9 mouse cellular contexts compared by ENCODE assay signal in the genomic region with DNA sequence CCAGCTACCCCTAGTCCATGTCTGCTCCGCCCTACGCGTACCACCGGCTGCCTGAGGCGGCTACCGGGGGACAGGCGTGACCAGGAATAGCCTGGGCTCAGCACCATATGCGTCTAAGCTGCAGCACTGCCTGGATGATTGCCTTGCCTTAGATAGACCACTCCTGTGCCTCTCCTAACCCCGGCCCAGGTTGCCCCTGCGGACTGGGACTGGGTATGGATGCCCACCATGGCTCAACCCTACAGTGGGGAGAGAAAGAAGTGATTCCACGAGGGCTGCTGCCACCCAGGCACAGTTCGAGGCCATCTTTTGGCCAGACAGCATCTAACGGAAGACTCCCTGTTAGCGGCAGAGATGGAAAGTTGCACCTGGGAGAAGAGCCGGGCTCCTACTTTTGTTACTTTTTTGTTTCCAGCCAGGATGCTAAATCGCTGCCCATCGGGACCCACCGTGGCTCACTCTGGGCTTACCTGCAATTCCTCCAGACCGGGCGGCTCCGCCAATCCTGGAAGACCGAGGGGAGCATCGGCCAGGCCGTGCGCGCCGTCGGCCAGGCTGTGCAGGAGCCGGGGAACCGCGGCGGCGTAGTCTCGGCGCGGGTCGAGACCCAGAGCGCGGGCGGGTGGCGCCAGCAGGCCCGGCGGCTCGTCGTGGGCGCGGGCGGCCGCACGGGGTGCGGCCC. TPM values are rescaled to one million over a fixed set of nuclear protein-coding genes. Genes with fewer than 3 reads are reported as not detected.
A peak's percentile ranks its signal among the peaks of the same experiment; 100 is the strongest.
DNase-seq lines count a peak whose midpoint lies in the region; ATAC-seq and TF ChIP-seq lines count a peak whose summit lies in the region.
"Had no signal": no experiment of that assay in that cellular context is flagged by ENCODE, and none has a peak within 500 bp of the region (broad histone marks: within the 10 kb centered on the region; RNA-seq: fewer than 3 reads in every experiment).

No protein-coding gene starts in this region.

- no peak for TF ChIP-seq EP300 in heart, postnatal 0 days (IDR thresholded peaks at IDR 0.05; ENCODE audit: low read depth)

- WGBS in heart, postnatal 0 days = 3% methylated on average over 51 of the region's 51 CpGs
- 3% methylated on average over 51 of the region's 51 CpGs for WGBS in embryonic facial prominence, embryonic 12.5 days
- 4% methylated on average over 48 of the region's 51 CpGs for WGBS in hindbrain, postnatal 0 days
- 4% methylated on average over 51 of the region's 51 CpGs for WGBS in midbrain, embryonic 14.5 days

- H3K27ac ChIP-seq in heart, postnatal 0 days (ENCODE audit: low read depth) = no peak overlapping the region
- no peak overlapping the region for H3K27ac ChIP-seq in embryonic facial prominence, embryonic 12.5 days
- no peak overlapping the region for H3K27ac ChIP-seq in hindbrain, postnatal 0 days
- H3K27ac ChIP-seq in midbrain, embryonic 14.5 days (replicated peaks; ENCODE audit: low read depth, low read length) = no peak overlapping the region

- H3K4me3 ChIP-seq in heart, postnatal 0 days (ENCODE audit: low read depth, low read length) = peak overlapping the region; percentile 36
- H3K4me3 ChIP-seq in embryonic facial prominence, embryonic 12.5 days = peak overlapping the region; percentile 18; the same call in 1 of the 2 replicates
- peak overlapping the region; percentile 30 for H3K4me3 ChIP-seq in hindbrain, postnatal 0 days (ENCODE audit: low read length)
- H3K4me3 ChIP-seq in midbrain, embryonic 14.5 days (replicated peaks; ENCODE audit: low read depth, low read length) = peak overlapping the region; percentile 28
- H3K4me3 ChIP-seq: myocyte had no signal

- no peak for TF ChIP-seq CTCF in heart, postnatal 0 days (IDR thresholded peaks at IDR 0.05; ENCODE audit: low read depth)
- TF ChIP-seq CTCF in hindbrain, postnatal 0 days (IDR thresholded peaks at IDR 0.05; ENCODE audit: low read depth) = no peak

- H3K4me1 ChIP-seq in heart, postnatal 0 days (ENCODE audit: control insufficient read depth, insufficient read depth) = no peaks in the 10 kb centered on the region
- H3K4me1 ChIP-seq in embryonic facial prominence, embryonic 12.5 days = peaks cover 9% of the 10 kb centered on the region; the same call in 1 of the 2 replicates
- no peaks in the 10 kb centered on the region for H3K4me1 ChIP-seq in hindbrain, postnatal 0 days (ENCODE audit: insufficient read depth, low read length)
- H3K4me1 ChIP-seq in midbrain, embryonic 14.5 days (ENCODE audit: control insufficient read depth, insufficient read depth, low read length) = no peaks in the 10 kb centered on the region

- no peak overlapping the region for H3K9ac ChIP-seq in heart, postnatal 0 days (replicated peaks; ENCODE audit: low read depth, low read length)
- no peak overlapping the region for H3K9ac ChIP-seq in embryonic facial prominence, embryonic 12.5 days
- H3K9ac ChIP-seq in hindbrain, postnatal 0 days (replicated peaks; ENCODE audit: low read length) = no peak overlapping the region
- H3K9ac ChIP-seq in midbrain, embryonic 14.5 days (replicated peaks; ENCODE audit: low read length) = no peak overlapping the region; the same call in 1 of the 2 replicates

- H3K36me3 ChIP-seq in heart, postnatal 0 days (replicated peaks; ENCODE audit: control insufficient read depth, insufficient read depth, low read length) = no peaks in the 10 kb centered on the region
- no peaks in the 10 kb centered on the region for H3K36me3 ChIP-seq in embryonic facial prominence, embryonic 12.5 days
- no peaks in the 10 kb centered on the region for H3K36me3 ChIP-seq in hindbrain, postnatal 0 days (ENCODE audit: insufficient read depth, low read length)
- H3K36me3 ChIP-seq in midbrain, embryonic 14.5 days (ENCODE audit: control insufficient read depth, insufficient read depth, low read length) = no peaks in the 10 kb centered on the region

- no peak for ATAC-seq in heart, postnatal 0 days (ENCODE audit: insufficient read depth, low read depth)
- ATAC-seq in embryonic facial prominence, embryonic 12.5 days (ENCODE audit: insufficient number of reproducible peaks, insufficient read depth, low FRiP score, low TSS enrichment) = no peak; the same call in 1 of the 2 replicates
- no peak for ATAC-seq in hindbrain, postnatal 0 days
- no peak for ATAC-seq in midbrain, embryonic 14.5 days (ENCODE audit: low FRiP score, low TSS enrichment)

- H3K4me2 ChIP-seq in heart, postnatal 0 days (ENCODE audit: low read depth, low read length) = peak overlapping the region; percentile 50
- peak overlapping the region; percentile 35 for H3K4me2 ChIP-seq in embryonic facial prominence, embryonic 12.5 days (replicated peaks)
- peak overlapping the region; percentile 51; the same call in 1 of the 2 replicates for H3K4me2 ChIP-seq in hindbrain, postnatal 0 days (ENCODE audit: low read depth, low read length)
- H3K4me2 ChIP-seq in midbrain, embryonic 14.5 days (ENCODE audit: low read length) = peak overlapping the region; percentile 43

- peaks cover 92% of the 10 kb centered on the region for H3K27me3 ChIP-seq in heart, postnatal 0 days (ENCODE audit: control insufficient read depth, insufficient read depth, low read length)
- peaks cover 94% of the 10 kb centered on the region for H3K27me3 ChIP-seq in embryonic facial prominence, embryonic 12.5 days
- peaks cover 81% of the 10 kb centered on the region for H3K27me3 ChIP-seq in hindbrain, postnatal 0 days (ENCODE audit: insufficient read depth, low read length)
- H3K27me3 ChIP-seq in midbrain, embryonic 14.5 days (ENCODE audit: control insufficient read depth, insufficient read depth, low read length) = peaks cover 99% of the 10 kb centered on the region

- no peaks in the 10 kb centered on the region for H3K9me3 ChIP-seq in heart, postnatal 0 days (replicated peaks; ENCODE audit: control insufficient read depth, low read length)
- no peaks in the 10 kb centered on the region for H3K9me3 ChIP-seq in embryonic facial prominence, embryonic 12.5 days
- no peaks in the 10 kb centered on the region for H3K9me3 ChIP-seq in hindbrain, postnatal 0 days (ENCODE audit: low read length)
- no peaks in the 10 kb centered on the region for H3K9me3 ChIP-seq in midbrain, embryonic 14.5 days (ENCODE audit: control insufficient read depth, low read length)

- no peak for DNase-seq in heart, postnatal 0 days (ENCODE audit: low spot score)
- DNase-seq in heart, adult 11 months = no peak
- no peak for DNase-seq in hindbrain, postnatal 0 days (ENCODE audit: low spot score)
- peak; percentile 18 for DNase-seq in midbrain, embryonic 14.5 days
- DNase-seq in frontal cortex, postnatal 10 days (ENCODE audit: low spot score in 2 of 2) = no peak
- DNase-seq in spleen, postnatal 10 days (ENCODE audit: low spot score in 2 of 2) = no peak
- DNase-seq in ovary, postnatal 10 days (ENCODE audit: low spot score) = no peak

RNA-seq across cellular contexts. Expression of a gene that starts 1.2 kb away (rescaled TPM):
- not detected in 2 replicates for total RNA-seq in heart, postnatal 0 days (2014; rRNA removed; ENCODE audit: low replicate concordance)
- not detected in 2 replicates for polyA plus RNA-seq in heart, postnatal 0 days (2015; fragmentation: Nextera tagmentation; extraction: Ambion mirVana)
- 0.34 TPM in 1 of 2 replicates, not detected in the other for polyA plus RNA-seq in embryonic facial prominence, embryonic 12.5 days (2016; fragmentation: Nextera tagmentation; extraction: Ambion mirVana)
- total RNA-seq in hindbrain, postnatal 0 days (2014; rRNA removed) = not detected in 2 replicates
- polyA plus RNA-seq in hindbrain, postnatal 0 days (2015; fragmentation: Nextera tagmentation; extraction: Ambion mirVana) = 0.15 and 0.16 TPM in 2 replicates
- 0.97 and 2.0 TPM in 2 replicates for polyA plus RNA-seq in midbrain, embryonic 14.5 days (2014; fragmentation: Nextera tagmentation; extraction: Ambion mirVana)

RNA-seq across cellular contexts. Expression of a gene that starts 18.4 kb away (rescaled TPM):
- 29.0 and 36.2 TPM in 2 replicates for total RNA-seq in heart, postnatal 0 days (2014; rRNA removed; ENCODE audit: low replicate concordance)
- 11.0 TPM in 2 replicates for polyA plus RNA-seq in heart, postnatal 0 days (2015; fragmentation: Nextera tagmentation; extraction: Ambion mirVana)
- 35.2 and 37.2 TPM in 2 replicates for polyA plus RNA-seq in embryonic facial prominence, embryonic 12.5 days (2016; fragmentation: Nextera tagmentation; extraction: Ambion mirVana)
- 380 and 389 TPM in 2 replicates for total RNA-seq in hindbrain, postnatal 0 days (2014; rRNA removed)
- polyA plus RNA-seq in hindbrain, postnatal 0 days (2015; fragmentation: Nextera tagmentation; extraction: Ambion mirVana) = 149 and 158 TPM in 2 replicates
- 88.9 and 91.8 TPM in 2 replicates for polyA plus RNA-seq in midbrain, embryonic 14.5 days (2014; fragmentation: Nextera tagmentation; extraction: Ambion mirVana)

RNA-seq across cellular contexts. Expression of a gene that starts 18.5 kb away (rescaled TPM):
- 50.6 and 69.0 TPM in 2 replicates for total RNA-seq in heart, postnatal 0 days (2014; rRNA removed; ENCODE audit: low replicate concordance)
- 15.7 and 16.6 TPM in 2 replicates for polyA plus RNA-seq in heart, postnatal 0 days (2015; fragmentation: Nextera tagmentation; extraction: Ambion mirVana)
- polyA plus RNA-seq in embryonic facial prominence, embryonic 12.5 days (2016; fragmentation: Nextera tagmentation; extraction: Ambion mirVana) = 18.1 and 20.4 TPM in 2 replicates
- total RNA-seq in hindbrain, postnatal 0 days (2014; rRNA removed) = 43.9 and 45.4 TPM in 2 replicates
- 30.5 and 33.6 TPM in 2 replicates for polyA plus RNA-seq in hindbrain, postnatal 0 days (2015; fragmentation: Nextera tagmentation; extraction: Ambion mirVana)
- polyA plus RNA-seq in midbrain, embryonic 14.5 days (2014; fragmentation: Nextera tagmentation; extraction: Ambion mirVana) = 35.8 and 38.9 TPM in 2 replicates

RNA-seq across cellular contexts. Expression of a gene that starts 57.4 kb away (rescaled TPM):
- 232 and 263 TPM in 2 replicates for total RNA-seq in heart, postnatal 0 days (2014; rRNA removed; ENCODE audit: low replicate concordance)
- polyA plus RNA-seq in heart, postnatal 0 days (2015; fragmentation: Nextera tagmentation; extraction: Ambion mirVana) = 443 and 455 TPM in 2 replicates
- 459 and 471 TPM in 2 replicates for polyA plus RNA-seq in embryonic facial prominence, embryonic 12.5 days (2016; fragmentation: Nextera tagmentation; extraction: Ambion mirVana)
- 164 and 207 TPM in 2 replicates for total RNA-seq in hindbrain, postnatal 0 days (2014; rRNA removed)
- 465 and 473 TPM in 2 replicates for polyA plus RNA-seq in hindbrain, postnatal 0 days (2015; fragmentation: Nextera tagmentation; extraction: Ambion mirVana)
- polyA plus RNA-seq in midbrain, embryonic 14.5 days (2014; fragmentation: Nextera tagmentation; extraction: Ambion mirVana) = 442 and 480 TPM in 2 replicates
